Mouse (Mus musculus): Measurements from ENCODE around the gene Dbp. TPM values are rescaled to one million over a fixed set of nuclear protein-coding genes. Genes with fewer than 3 reads are reported as not detected.
A peak's percentile ranks its signal among the peaks of the same experiment; 100 is the strongest.
"Not testable (repeated sequence)": the region's sequence is repeated elsewhere in the genome, so short reads cannot be mapped to it uniquely, and the experiment has no call there.

Gene Dbp
- polyA plus RNA-seq (2014; fragmentation: Nextera tagmentation; extraction: Ambion mirVana) = 3.4 and 4.7 TPM in 2 replicates

- H3K9ac ChIP-seq (ENCODE audit: low read depth, low read length) = peak within 1 kb of the TSS; percentile 82
- peaks cover 6% of the 10 kb centered on the region; the same call in 1 of the 2 replicates for H3K27me3 ChIP-seq (replicated peaks; ENCODE audit: control insufficient read depth, insufficient read depth, low read length)
- peaks cover 4% of the 10 kb centered on the region; the same call in 1 of the 2 replicates for H3K36me3 ChIP-seq (ENCODE audit: control insufficient read depth, insufficient read depth, low read length)
- H3K9me3 ChIP-seq (ENCODE audit: control insufficient read depth, low read length) = no peaks in the 10 kb centered on the region
- ATAC-seq (ENCODE audit: low read depth) (peak; percentile 90), DNase-seq (ENCODE audit: low spot score) (peak; percentile 100)
- peak within 1 kb of the TSS; percentile 79 for H3K27ac ChIP-seq (replicated peaks; ENCODE audit: low read depth, low read length)
- peak within 1 kb of the TSS; percentile 93 for H3K4me2 ChIP-seq (ENCODE audit: low read depth, low read length)
- H3K4me1 ChIP-seq (ENCODE audit: control insufficient read depth, insufficient read depth, low read length) = peaks cover 44% of the 10 kb centered on the region
- under 1% methylated on average over 32 of the region's 36 CpGs for WGBS
- peak within 1 kb of the TSS; percentile 65 for H3K4me3 ChIP-seq (ENCODE audit: low read depth, low read length)
Measured at GRCm38 (mm10) chr7:45704730-45705442, at the start of gene Dbp. TSS of gene Dbp (plus strand) at chr7:45705088.

DNA sequence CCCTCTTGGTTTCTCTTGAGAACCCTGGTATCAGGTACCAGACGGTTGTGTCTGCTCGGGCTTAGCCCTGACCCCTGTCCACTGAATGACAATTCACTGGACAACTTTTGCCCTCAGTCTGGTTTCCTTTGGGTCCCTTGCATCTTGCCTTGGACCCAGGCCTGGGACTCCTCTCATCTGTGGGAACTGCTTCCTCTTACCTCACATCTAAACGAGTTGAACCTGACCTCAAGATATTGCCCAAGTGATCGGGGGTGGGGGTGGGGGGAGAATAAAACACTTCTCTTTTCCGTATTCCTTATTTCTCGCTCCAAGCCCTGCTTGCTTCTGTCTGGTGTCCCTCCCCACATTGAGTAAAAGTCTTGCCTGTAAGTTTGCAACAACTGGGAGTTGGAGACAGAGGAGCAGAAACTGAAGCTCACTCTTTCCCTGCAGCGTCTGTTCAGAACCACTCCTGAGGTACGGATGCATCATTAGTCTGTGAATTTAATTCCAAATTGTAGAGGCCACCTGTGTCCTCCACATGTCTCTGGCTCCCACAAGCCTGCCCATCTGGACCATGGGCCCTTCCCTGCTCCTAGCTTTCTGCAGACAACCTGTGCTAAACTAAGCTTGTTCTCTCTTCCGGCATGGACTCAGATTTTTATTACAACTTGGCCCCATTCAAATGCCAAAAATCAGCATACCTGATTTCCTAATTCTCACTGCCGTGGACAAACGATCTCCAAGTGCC lies 44.0 kb upstream of the Dbp start:
- no peak overlapping the region for H3K27ac ChIP-seq (replicated peaks; ENCODE audit: low read depth, low read length)
- H3K4me1 ChIP-seq (ENCODE audit: control insufficient read depth, insufficient read depth, low read length) = peaks cover 9% of the 10 kb centered on the region; the same call in 1 of the 2 replicates
- H3K36me3 ChIP-seq (ENCODE audit: control insufficient read depth, insufficient read depth, low read length) = no peaks in the 10 kb centered on the region
- no peak overlapping the region for H3K4me2 ChIP-seq (ENCODE audit: low read depth, low read length)
- DNase-seq (ENCODE audit: low spot score) (no peak), ATAC-seq (ENCODE audit: low read depth) (no peak)
- no peaks in the 10 kb centered on the region for H3K27me3 ChIP-seq (replicated peaks; ENCODE audit: control insufficient read depth, insufficient read depth, low read length)
- H3K4me3 ChIP-seq (ENCODE audit: low read depth, low read length) = no peak overlapping the region
- H3K9ac ChIP-seq (ENCODE audit: low read depth, low read length) = no peak overlapping the region
- 72% methylated on average over 11 of the region's 11 CpGs for WGBS
- 0 out of 2 replicates have a peak, but pooled peaks cover 6% of the 10 kb centered on the region for H3K9me3 ChIP-seq (ENCODE audit: control insufficient read depth, low read length)

DNA sequence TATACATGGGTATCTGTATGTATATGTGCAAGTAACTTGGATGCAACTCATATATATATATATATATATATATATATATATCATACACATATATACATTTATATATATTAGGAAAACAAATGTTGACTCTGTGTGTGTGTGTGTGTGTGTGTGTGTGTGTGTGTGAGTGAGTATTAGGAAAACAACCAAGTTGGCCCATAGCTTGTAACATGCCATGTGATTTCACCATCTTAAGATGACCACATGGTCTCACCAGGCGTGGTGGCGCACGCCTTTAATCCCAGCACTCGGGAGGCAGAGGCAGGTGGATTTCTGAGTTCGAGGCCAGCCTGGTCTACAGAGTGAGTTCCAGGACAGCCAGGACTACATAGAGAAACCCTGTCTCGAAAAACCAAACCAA lies 43.2 kb upstream of the Dbp start:
- not testable (repeated sequence) for H3K9me3 ChIP-seq (ENCODE audit: control insufficient read depth, low read length); DNase-seq (ENCODE audit: low spot score); H3K9ac ChIP-seq (ENCODE audit: low read depth, low read length); H3K4me3 ChIP-seq (ENCODE audit: low read depth, low read length); H3K4me1 ChIP-seq (ENCODE audit: control insufficient read depth, insufficient read depth, low read length); H3K27ac ChIP-seq (replicated peaks; ENCODE audit: low read depth, low read length); ATAC-seq (ENCODE audit: low read depth); H3K36me3 ChIP-seq (ENCODE audit: control insufficient read depth, insufficient read depth, low read length); H3K27me3 ChIP-seq (replicated peaks; ENCODE audit: control insufficient read depth, insufficient read depth, low read length); H3K4me2 ChIP-seq (ENCODE audit: low read depth, low read length)
- 90% methylated on average over 6 of the region's 6 CpGs for WGBS

- Histone ChIP-seq H3K4me3 (ENCODE audit: low read depth, low read length) (no peak overlapping the region), H3K9ac (ENCODE audit: low read depth, low read length) (peak overlapping the region; percentile 30; the same call in 1 of the 2 replicates), H3K4me1 (ENCODE audit: control insufficient read depth, insufficient read depth, low read length) (peaks cover 9% of the 10 kb centered on the region; the same call in 1 of the 2 replicates), H3K36me3 (ENCODE audit: control insufficient read depth, insufficient read depth, low read length) (no peaks in the 10 kb centered on the region), H3K4me2 (ENCODE audit: low read depth, low read length) (no peak overlapping the region), H3K9me3 (ENCODE audit: control insufficient read depth, low read length) (no peaks in the 10 kb centered on the region), H3K27me3 (replicated peaks; ENCODE audit: control insufficient read depth, insufficient read depth, low read length) (no peaks in the 10 kb centered on the region), H3K27ac (replicated peaks; ENCODE audit: low read depth, low read length) (no peak overlapping the region)
- peak; percentile 59 for DNase-seq (ENCODE audit: low spot score)
- peak; percentile 68 for ATAC-seq (ENCODE audit: low read depth)
- 47% methylated on average over 13 of the region's 13 CpGs for WGBS
Measured at GRCm38 (mm10) chr7:45665303-45666138, 39.4 kb upstream of the Dbp start.

GRCm38 (mm10) chr7:45666161-45666560 lies 38.7 kb upstream of the Dbp start, which contains the start of gene Fut2:
TSS of gene Fut2 (minus strand) at chr7:45666394.
- no peaks in the 10 kb centered on the region for H3K9me3 ChIP-seq (ENCODE audit: control insufficient read depth, low read length)
- WGBS = 77% methylated on average over 7 of the region's 7 CpGs
- H3K4me1 ChIP-seq (ENCODE audit: control insufficient read depth, insufficient read depth, low read length) = peaks cover 9% of the 10 kb centered on the region; the same call in 1 of the 2 replicates
- no peaks in the 10 kb centered on the region for H3K27me3 ChIP-seq (replicated peaks; ENCODE audit: control insufficient read depth, insufficient read depth, low read length)
- ATAC-seq (ENCODE audit: low read depth) (no peak), DNase-seq (ENCODE audit: low spot score) (no peak)
- H3K4me3 ChIP-seq (ENCODE audit: low read depth, low read length) = no peak within 1 kb of the TSS
- H3K4me2 ChIP-seq (ENCODE audit: low read depth, low read length) = no peak within 1 kb of the TSS
- H3K36me3 ChIP-seq (ENCODE audit: control insufficient read depth, insufficient read depth, low read length) = no peaks in the 10 kb centered on the region
- H3K27ac ChIP-seq (replicated peaks; ENCODE audit: low read depth, low read length) = no peak within 1 kb of the TSS
- H3K9ac ChIP-seq (ENCODE audit: low read depth, low read length) = peak within 1 kb of the TSS; percentile 30; the same call in 1 of the 2 replicates

GRCm38 (mm10) chr7:45667761-45668160 lies 37.1 kb upstream of the Dbp start:
- H3K4me2 ChIP-seq (ENCODE audit: low read depth, low read length) = no peak overlapping the region
- 68% methylated on average over 14 of the region's 14 CpGs for WGBS
- no peaks in the 10 kb centered on the region for H3K36me3 ChIP-seq (ENCODE audit: control insufficient read depth, insufficient read depth, low read length)
- no peak overlapping the region for H3K27ac ChIP-seq (replicated peaks; ENCODE audit: low read depth, low read length)
- DNase-seq (ENCODE audit: low spot score) = peak; percentile 69
- H3K27me3 ChIP-seq (replicated peaks; ENCODE audit: control insufficient read depth, insufficient read depth, low read length) = no peaks in the 10 kb centered on the region
- no peak for ATAC-seq (ENCODE audit: low read depth)
- no peak overlapping the region for H3K4me3 ChIP-seq (ENCODE audit: low read depth, low read length)
- H3K4me1 ChIP-seq (ENCODE audit: control insufficient read depth, insufficient read depth, low read length) = peaks cover 9% of the 10 kb centered on the region; the same call in 1 of the 2 replicates
- no peak overlapping the region for H3K9ac ChIP-seq (ENCODE audit: low read depth, low read length)
- no peaks in the 10 kb centered on the region for H3K9me3 ChIP-seq (ENCODE audit: control insufficient read depth, low read length)

- DNase-seq (ENCODE audit: low spot score) = no peak
- peaks cover 9% of the 10 kb centered on the region; the same call in 1 of the 2 replicates for H3K4me1 ChIP-seq (ENCODE audit: control insufficient read depth, insufficient read depth, low read length)
- H3K36me3 ChIP-seq (ENCODE audit: control insufficient read depth, insufficient read depth, low read length) = no peaks in the 10 kb centered on the region
- H3K4me2 ChIP-seq (ENCODE audit: low read depth, low read length) = no peak overlapping the region
- no peaks in the 10 kb centered on the region for H3K9me3 ChIP-seq (ENCODE audit: control insufficient read depth, low read length)
- no peak overlapping the region for H3K4me3 ChIP-seq (ENCODE audit: low read depth, low read length)
- no peaks in the 10 kb centered on the region for H3K27me3 ChIP-seq (replicated peaks; ENCODE audit: control insufficient read depth, insufficient read depth, low read length)
- no peak overlapping the region for H3K9ac ChIP-seq (ENCODE audit: low read depth, low read length)
- WGBS = 94% methylated on average over 9 of the region's 9 CpGs
- H3K27ac ChIP-seq (replicated peaks; ENCODE audit: low read depth, low read length) = no peak overlapping the region
- no peak for ATAC-seq (ENCODE audit: low read depth)
Measured at GRCm38 (mm10) chr7:45668921-45669320, 36.0 kb upstream of the Dbp start.

DNA sequence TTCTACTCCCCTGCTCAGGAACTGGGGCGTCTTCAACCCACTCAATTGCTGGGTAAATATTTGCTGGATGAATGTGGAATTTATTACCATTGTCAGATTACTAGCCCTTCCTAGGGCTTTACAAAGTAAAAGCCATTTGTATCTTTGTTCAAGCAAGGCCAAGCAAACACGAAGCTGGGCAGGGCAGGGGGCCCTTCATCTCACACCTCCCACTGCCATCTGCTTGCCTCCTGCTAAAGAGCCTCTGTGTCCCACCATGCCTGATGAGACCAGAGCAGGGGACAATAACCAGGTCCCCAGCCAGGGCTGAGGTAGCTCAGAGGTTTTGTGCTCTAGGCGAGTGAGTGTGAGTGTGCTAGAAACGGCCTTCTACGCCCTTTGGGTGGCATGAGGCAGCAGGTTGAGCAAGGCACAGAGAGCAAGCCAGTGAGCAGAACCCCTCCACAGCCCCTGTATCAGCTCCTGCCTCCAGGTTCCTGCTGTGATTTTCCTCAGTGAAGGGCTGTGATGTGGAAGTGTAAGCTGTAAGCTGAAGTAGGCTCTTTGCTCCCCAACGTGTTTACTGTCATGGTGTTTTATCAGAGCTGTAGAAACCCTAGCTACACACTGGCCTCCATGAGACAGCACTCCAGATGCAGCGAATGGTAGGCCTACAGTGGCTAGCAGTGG lies 27.1 kb upstream of the Dbp start:
- WGBS = 81% methylated on average over 7 of the region's 7 CpGs
- no peak overlapping the region for H3K9ac ChIP-seq (ENCODE audit: low read depth, low read length)
- H3K4me1 ChIP-seq (ENCODE audit: control insufficient read depth, insufficient read depth, low read length) = peaks cover 6% of the 10 kb centered on the region; the same call in 1 of the 2 replicates
- H3K27me3 ChIP-seq (replicated peaks; ENCODE audit: control insufficient read depth, insufficient read depth, low read length) = no peaks in the 10 kb centered on the region
- no peaks in the 10 kb centered on the region for H3K9me3 ChIP-seq (ENCODE audit: control insufficient read depth, low read length)
- H3K4me3 ChIP-seq (ENCODE audit: low read depth, low read length) = no peak overlapping the region
- DNase-seq (ENCODE audit: low spot score) (no peak), ATAC-seq (ENCODE audit: low read depth) (no peak)
- H3K36me3 ChIP-seq (ENCODE audit: control insufficient read depth, insufficient read depth, low read length) = no peaks in the 10 kb centered on the region
- H3K27ac ChIP-seq (replicated peaks; ENCODE audit: low read depth, low read length) = no peak overlapping the region
- no peak overlapping the region for H3K4me2 ChIP-seq (ENCODE audit: low read depth, low read length)
